Mouse (Mus musculus) E14TG2a.4 (cell line): ENCODE measurements at regions not wholly inside any gene's neighbourhood (a gene's known extent, or its start where the extent isn't known, plus 50 kb on each side); places are given as distances from the start of the nearest gene placed in this dataset.

ENCODE experiments used
- H3K27me3 ChIP-seq: 2 replicates; pipeline ENCODE4 v1.6.1; 2014; ENCODE audit warnings: low read length, control low read depth; ENCODE audit not compliant: insufficient read depth
- H3K36me3 ChIP-seq: 2 replicates; pipeline ENCODE4 v1.6.1; 2014; ENCODE audit warnings: low read length, control low read depth; ENCODE audit not compliant: insufficient read depth
- H3K4me1 ChIP-seq: replicated peaks from 2 replicates; pipeline ENCODE4 v1.6.1; 2014; ENCODE audit warnings: low read depth, low read length, control low read depth
- H3K4me3 ChIP-seq: replicated peaks from 2 replicates; pipeline ENCODE4 v1.5.1; 2014; ENCODE audit warnings: mild to moderate bottlenecking, low read length
- H3K9me3 ChIP-seq: 2 replicates; pipeline ENCODE4 v1.6.1; 2014; ENCODE audit warnings: low read length, control low read depth
- CTCF ChIP-seq: conservative IDR thresholded peaks from 2 replicates; pipeline ENCODE4 v1.5.1; 2014; ENCODE audit warnings: low read length
- NANOG ChIP-seq: IDR thresholded peaks from 2 replicates; pipeline ENCODE4 v1.6.1; 2014; ENCODE audit warnings: borderline replicate concordance, low read length, mixed read lengths
- POU5F1 ChIP-seq: IDR thresholded peaks from 2 replicates; pipeline ENCODE4 v1.6.1; 2014; ENCODE audit warnings: low read length, borderline replicate concordance

- Histone ChIP-seq H3K9me3 (no peaks in the 10 kb centered on the region), H3K36me3 (no peaks in the 10 kb centered on the region), H3K4me1 (no peaks in the 10 kb centered on the region), H3K27me3 (no peaks in the 10 kb centered on the region), H3K4me3 (no peak overlapping the region)
- TF ChIP-seq CTCF (no peak), NANOG (no peak), POU5F1 (no peak)
Observed at GRCm38 (mm10) chr8:103407631-103408030, 622.2 kb upstream of the Cdh11 start.

DNA sequence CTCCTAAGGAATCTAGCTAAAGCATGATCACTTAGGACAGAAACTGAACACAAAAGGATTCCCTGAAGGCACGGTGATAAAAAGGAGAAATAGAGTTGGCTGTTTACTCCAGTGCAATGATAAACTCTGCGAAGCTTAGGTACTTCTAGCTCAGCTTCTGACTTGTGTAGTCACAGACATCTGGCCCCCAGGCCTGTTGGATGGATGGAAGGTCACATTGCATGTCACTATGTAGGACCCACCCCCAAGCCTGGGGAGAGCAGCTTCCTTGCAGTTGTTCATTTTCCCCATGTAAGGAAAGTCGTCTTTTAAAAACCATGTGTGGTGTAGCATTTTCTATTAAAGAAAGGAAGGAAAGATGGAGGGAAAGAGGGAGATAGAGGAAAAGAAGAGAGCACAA lies 623.0 kb upstream of the Cdh11 start:
- no peak overlapping the region for H3K4me3 ChIP-seq
- no peaks in the 10 kb centered on the region for H3K4me1 ChIP-seq
- no peaks in the 10 kb centered on the region for H3K27me3 ChIP-seq
- no peaks in the 10 kb centered on the region for H3K9me3 ChIP-seq
- TF ChIP-seq CTCF (no peak), NANOG (no peak), POU5F1 (no peak)
- no peaks in the 10 kb centered on the region for H3K36me3 ChIP-seq

GRCm38 (mm10) chr8:103409121-103409551 lies 623.7 kb upstream of the Cdh11 start:
- no peak for TF ChIP-seq CTCF
- TF ChIP-seq POU5F1, result no peak
- TF ChIP-seq NANOG, result no peak
- H3K27me3 ChIP-seq, result no peaks in the 10 kb centered on the region
- H3K4me3 ChIP-seq, result no peak overlapping the region
- H3K36me3 ChIP-seq, result no peaks in the 10 kb centered on the region
- no peaks in the 10 kb centered on the region for H3K9me3 ChIP-seq
- no peaks in the 10 kb centered on the region for H3K4me1 ChIP-seq

GRCm38 (mm10) chr8:103412731-103413130 lies 627.3 kb upstream of the Cdh11 start:
- Histone ChIP-seq H3K27me3 (no peaks in the 10 kb centered on the region), H3K36me3 (no peaks in the 10 kb centered on the region), H3K9me3 (no peaks in the 10 kb centered on the region), H3K4me3 (no peak overlapping the region), H3K4me1 (no peaks in the 10 kb centered on the region)
- TF ChIP-seq CTCF (no peak), POU5F1 (no peak), NANOG (no peak)

- Histone ChIP-seq H3K27me3 (no peaks in the 10 kb centered on the region), H3K4me3 (no peak overlapping the region), H3K36me3 (no peaks in the 10 kb centered on the region), H3K4me1 (no peaks in the 10 kb centered on the region), H3K9me3 (no peaks in the 10 kb centered on the region)
- TF ChIP-seq CTCF, result no peak
- TF ChIP-seq NANOG, result no peak
- TF ChIP-seq POU5F1, result no peak
Observed at GRCm38 (mm10) chr8:103413589-103414575, 628.4 kb upstream of the Cdh11 start.

- TF ChIP-seq POU5F1, result no peak
- TF ChIP-seq NANOG, result no peak
- TF ChIP-seq CTCF, result no peak
- Histone ChIP-seq H3K27me3 (no peaks in the 10 kb centered on the region), H3K4me3 (no peak overlapping the region), H3K9me3 (no peaks in the 10 kb centered on the region), H3K4me1 (no peaks in the 10 kb centered on the region), H3K36me3 (no peaks in the 10 kb centered on the region)
Observed at GRCm38 (mm10) chr8:103422313-103422973, 637.0 kb upstream of the Cdh11 start.

DNA sequence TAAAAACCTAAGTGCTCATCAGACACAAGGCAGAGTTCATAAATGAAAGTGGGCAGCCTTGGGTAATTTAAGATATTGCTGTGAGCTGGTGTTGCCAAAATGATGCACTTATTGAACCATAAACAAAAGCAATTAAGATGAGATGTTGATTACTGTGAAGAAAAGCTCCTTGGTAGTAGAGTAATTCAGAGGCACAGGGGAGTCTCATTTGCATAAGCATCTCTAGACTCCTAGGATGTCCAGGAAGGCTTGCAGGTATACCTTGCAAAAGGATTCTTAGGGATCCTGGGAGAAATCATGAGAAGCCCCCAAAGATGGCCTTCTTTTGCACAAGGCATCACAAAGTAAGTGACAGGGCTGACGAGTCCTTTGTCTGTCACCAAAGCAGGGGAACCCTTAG lies 640.5 kb upstream of the Cdh11 start:
- TF ChIP-seq POU5F1 (no peak), NANOG (no peak), CTCF (no peak)
- no peaks in the 10 kb centered on the region for H3K27me3 ChIP-seq
- H3K36me3 ChIP-seq, result no peaks in the 10 kb centered on the region
- no peaks in the 10 kb centered on the region for H3K4me1 ChIP-seq
- H3K9me3 ChIP-seq, result no peaks in the 10 kb centered on the region
- no peak overlapping the region for H3K4me3 ChIP-seq

DNA sequence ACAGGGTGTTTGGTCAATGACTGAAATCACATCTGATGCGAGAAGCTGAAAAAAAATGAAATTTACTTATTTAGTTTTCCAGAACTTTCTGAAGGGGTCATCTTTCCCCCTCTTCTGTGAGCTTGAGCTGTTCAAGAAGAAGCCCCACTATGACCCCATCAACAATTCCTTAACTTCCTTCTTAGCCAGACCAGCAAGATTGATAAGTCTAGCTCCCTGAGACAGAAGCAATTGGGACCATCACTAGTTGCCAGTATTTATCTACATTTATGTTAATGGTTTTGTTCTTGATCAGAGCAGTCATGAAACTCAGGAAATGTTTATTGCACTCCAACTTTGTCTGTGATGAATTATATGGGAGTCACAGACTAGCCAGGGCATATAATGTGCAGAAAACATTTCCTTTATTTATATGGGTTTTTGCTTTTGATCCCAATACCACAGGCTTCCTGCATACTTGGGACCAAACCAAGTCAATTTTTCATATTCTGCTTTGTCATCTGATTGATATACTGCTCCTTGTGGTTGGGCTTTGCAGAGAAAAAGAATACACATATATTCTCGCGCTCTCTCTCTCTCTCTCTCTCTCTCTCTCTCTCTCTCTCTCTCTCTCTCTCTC lies 645.5 kb upstream of the Cdh11 start:
- no peak for TF ChIP-seq CTCF
- no peak for TF ChIP-seq NANOG
- no peak for TF ChIP-seq POU5F1
- no peaks in the 10 kb centered on the region for H3K27me3 ChIP-seq
- H3K9me3 ChIP-seq, result 0 out of 2 replicates have a peak, but pooled peaks cover 3% of the 10 kb centered on the region
- H3K36me3 ChIP-seq, result no peaks in the 10 kb centered on the region
- H3K4me1 ChIP-seq, result no peaks in the 10 kb centered on the region
- H3K4me3 ChIP-seq, result no peak overlapping the region
